13 mouse cellular contexts compared by ENCODE assay signal in genomic region chr5:39642222-39642770, GRCm38 (mm10).
A peak's percentile ranks its signal among the peaks of the same experiment; 100 is the strongest.
DNase-seq lines count a peak whose midpoint lies in the region; ATAC-seq and TF ChIP-seq lines count a peak whose summit lies in the region.
"Had no signal": no experiment of that assay in that cellular context is flagged by ENCODE, and none has a peak within 500 bp of the region (broad histone marks: within the 10 kb centered on the region; RNA-seq: fewer than 3 reads in every experiment).

No protein-coding gene starts in this region.

- DNase-seq in embryonic facial prominence, embryonic 10.5 days (ENCODE audit: low spot score): no peak
- DNase-seq in left cerebral cortex, adult 2 months (ENCODE audit: extremely low spot score in 1 of 2, low spot score in 2 of 2): no peak
- no peak for DNase-seq in left cerebral cortex, adult 9 months (ENCODE audit: low spot score in 2 of 2)
- DNase-seq in thymus, postnatal 25 days: no peak
- DNase-seq in adrenal gland, adult (ENCODE audit: inconsistent age in 2 of 2, low spot score in 1 of 2): no peak
- DNase-seq: kidney, adult 9 months; lung, postnatal 4 days; right cerebral cortex, postnatal 14 days had no signal

- peak overlapping the region; percentile 66; the same call in 1 of the 2 replicates for H3K4me3 ChIP-seq in embryonic facial prominence, embryonic 12.5 days
- no peak overlapping the region for H3K4me3 ChIP-seq in embryonic facial prominence, embryonic 10.5 days
- H3K4me3 ChIP-seq in left cerebral cortex, adult 2 months: peak overlapping the region; percentile 83
- peak overlapping the region; percentile 63 for H3K4me3 ChIP-seq in limb, embryonic 13.5 days
- peak overlapping the region; percentile 57; the same call in 1 of the 2 replicates for H3K4me3 ChIP-seq in stomach, embryonic 16.5 days (replicated peaks; ENCODE audit: low read length)
- H3K4me3 ChIP-seq: liver, embryonic 12.5 days had no signal

- no peaks in the 10 kb centered on the region for H3K36me3 ChIP-seq in embryonic facial prominence, embryonic 12.5 days
- H3K36me3 ChIP-seq in embryonic facial prominence, embryonic 10.5 days (replicated peaks): no peaks in the 10 kb centered on the region
- no peaks in the 10 kb centered on the region for H3K36me3 ChIP-seq in limb, embryonic 13.5 days
- no peaks in the 10 kb centered on the region for H3K36me3 ChIP-seq in stomach, embryonic 16.5 days (ENCODE audit: control insufficient read depth, insufficient read depth, low read length)
- H3K36me3 ChIP-seq: liver, embryonic 12.5 days; stomach, embryonic 15.5 days had no signal

- no peak for ATAC-seq in embryonic facial prominence, embryonic 12.5 days (ENCODE audit: insufficient number of reproducible peaks, insufficient read depth, low FRiP score, low TSS enrichment)
- ATAC-seq in limb, embryonic 13.5 days (ENCODE audit: low FRiP score, low read depth): no peak
- ATAC-seq in stomach, embryonic 16.5 days (ENCODE audit: insufficient read depth, low FRiP score): no peak
- ATAC-seq: liver, embryonic 12.5 days had no signal

- H3K4me2 ChIP-seq in embryonic facial prominence, embryonic 12.5 days (replicated peaks): peak overlapping the region; percentile 95
- H3K4me2 ChIP-seq in limb, embryonic 13.5 days (replicated peaks): peak overlapping the region; percentile 97
- peak overlapping the region; percentile 90; the same call in 1 of the 2 replicates for H3K4me2 ChIP-seq in stomach, embryonic 16.5 days (ENCODE audit: low read depth, low read length)
- H3K4me2 ChIP-seq: liver, embryonic 12.5 days had no signal

- H3K27me3 ChIP-seq in embryonic facial prominence, embryonic 12.5 days: peaks cover 18% of the 10 kb centered on the region; the same call in 1 of the 2 replicates
- H3K27me3 ChIP-seq in embryonic facial prominence, embryonic 10.5 days (replicated peaks; ENCODE audit: low read depth, poor library complexity, severe bottlenecking): peaks cover 54% of the 10 kb centered on the region
- H3K27me3 ChIP-seq in limb, embryonic 13.5 days: peaks cover 64% of the 10 kb centered on the region
- peaks cover 16% of the 10 kb centered on the region; the same call in 1 of the 2 replicates for H3K27me3 ChIP-seq in stomach, embryonic 16.5 days (ENCODE audit: control insufficient read depth, insufficient read depth, low read length)
- H3K27me3 ChIP-seq: stomach, embryonic 15.5 days had no signal

- 59% methylated on average over 6 of the region's 6 CpGs for WGBS in embryonic facial prominence, embryonic 12.5 days
- 72% methylated on average over 6 of the region's 6 CpGs for WGBS in embryonic facial prominence, embryonic 10.5 days
- 54% methylated on average over 6 of the region's 6 CpGs for WGBS in limb, embryonic 13.5 days
- WGBS in stomach, embryonic 16.5 days: 79% methylated on average over 6 of the region's 6 CpGs

- H3K4me1 ChIP-seq in embryonic facial prominence, embryonic 12.5 days: 0 out of 2 replicates have a peak, but pooled peaks cover 3% of the 10 kb centered on the region
- peaks cover 26% of the 10 kb centered on the region for H3K4me1 ChIP-seq in embryonic facial prominence, embryonic 10.5 days
- peaks cover 18% of the 10 kb centered on the region for H3K4me1 ChIP-seq in limb, embryonic 13.5 days
- peaks cover 7% of the 10 kb centered on the region; the same call in 1 of the 2 replicates for H3K4me1 ChIP-seq in stomach, embryonic 16.5 days (ENCODE audit: control insufficient read depth, insufficient read depth, low read length)
- H3K4me1 ChIP-seq: liver, embryonic 12.5 days had no signal

- TF ChIP-seq CTCF in left cerebral cortex, adult 2 months (IDR thresholded peaks at IDR 0.05): no peak

- H3K9ac ChIP-seq in embryonic facial prominence, embryonic 12.5 days: no peak overlapping the region
- H3K9ac ChIP-seq in limb, embryonic 13.5 days: no peak overlapping the region
- H3K9ac ChIP-seq in stomach, embryonic 16.5 days (ENCODE audit: low read length): no peak overlapping the region
- H3K9ac ChIP-seq: liver, embryonic 12.5 days; stomach, embryonic 15.5 days had no signal

- intact Hi-C loops in left cerebral cortex, adult 2 months (cut with DNase I): loop anchor here (5.0 to 10.0 kb wide), 4 partner anchors 160 to 1313 kb away; no protein-coding TSS in a partner anchor

- no peak overlapping the region for H3K27ac ChIP-seq in embryonic facial prominence, embryonic 12.5 days
- H3K27ac ChIP-seq in embryonic facial prominence, embryonic 10.5 days (replicated peaks): no peak overlapping the region
- H3K27ac ChIP-seq in left cerebral cortex, adult 2 months: peak overlapping the region; percentile 95
- H3K27ac ChIP-seq in limb, embryonic 13.5 days: no peak overlapping the region
- no peak overlapping the region for H3K27ac ChIP-seq in stomach, embryonic 16.5 days (ENCODE audit: low read length)
- H3K27ac ChIP-seq: liver, embryonic 12.5 days; stomach, embryonic 15.5 days had no signal

- H3K9me3 ChIP-seq in embryonic facial prominence, embryonic 12.5 days: no peaks in the 10 kb centered on the region
- no peaks in the 10 kb centered on the region for H3K9me3 ChIP-seq in embryonic facial prominence, embryonic 10.5 days
- no peaks in the 10 kb centered on the region for H3K9me3 ChIP-seq in limb, embryonic 13.5 days
- H3K9me3 ChIP-seq in stomach, embryonic 16.5 days (replicated peaks; ENCODE audit: control insufficient read depth, low read length): no peaks in the 10 kb centered on the region
- H3K9me3 ChIP-seq: liver, embryonic 12.5 days; stomach, embryonic 15.5 days had no signal
